Mouse (Mus musculus) limb, embryonic 14.5 days (tissue): ENCODE measurements around the gene Scgb3a1. TPM values are rescaled to one million over a fixed set of nuclear protein-coding genes. Genes with fewer than 3 reads are reported as not detected.

Source experiments
- ATAC-seq: fragments of 200-750 bp; cut with Nextera tagmentation; 2 replicates; pipeline ENCODE4 v1.8.0; 2017; ENCODE audit warnings: low read depth, moderate number of reproducible peaks, moderate TSS enrichment; ENCODE audit not compliant: low FRiP score
- DNase-seq: peaks from one replicate; pipeline ENCODE4 v3.0.0-alpha.2; 2015; ENCODE audit warnings: low spot score
- H3K27ac ChIP-seq: fragments of 300-500 bp; sonication (generic); replicated peaks from 2 replicates; pipeline ENCODE4 v1.5.1; 2014; ENCODE audit warnings: low read depth, mild to moderate bottlenecking, low read length, moderate library complexity, mixed read lengths
- H3K27me3 ChIP-seq: fragments of 300-500 bp; sonication (generic); 2 replicates; pipeline ENCODE4 v1.6.1; 2014; ENCODE audit warnings: low read length, mixed read lengths; ENCODE audit not compliant: control insufficient read depth, insufficient read depth
- H3K36me3 ChIP-seq: fragments of 300-500 bp; sonication (generic); 2 replicates; pipeline ENCODE4 v1.6.1; 2014; ENCODE audit warnings: mild to moderate bottlenecking, low read length, moderate library complexity, mixed read lengths; ENCODE audit not compliant: control insufficient read depth, insufficient read depth
- H3K4me1 ChIP-seq: fragments of 300-500 bp; sonication (generic); 2 replicates; pipeline ENCODE4 v1.6.1; 2014; ENCODE audit warnings: antibody characterized with exemption, low read length, mixed read lengths; ENCODE audit not compliant: control insufficient read depth, insufficient read depth
- H3K4me2 ChIP-seq: fragments of 300-500 bp; sonication (generic); replicated peaks from 2 replicates; pipeline ENCODE4 v1.6.1; 2014; ENCODE audit warnings: low read depth, mild to moderate bottlenecking, low read length, moderate library complexity; ENCODE audit not compliant: severe bottlenecking
- H3K4me3 ChIP-seq: fragments of 300-500 bp; sonication (generic); replicated peaks from 2 replicates; pipeline ENCODE4 v1.5.1; 2014; ENCODE audit warnings: low read length
- H3K9ac ChIP-seq: fragments of 300-500 bp; sonication (generic); 2 replicates; pipeline ENCODE4 v1.6.1; 2014; ENCODE audit warnings: mild to moderate bottlenecking, low read depth, low read length, moderate library complexity; ENCODE audit not compliant: severe bottlenecking
- H3K9me3 ChIP-seq: fragments of 300-500 bp; sonication (generic); 2 replicates; pipeline ENCODE4 v1.6.1; 2016; ENCODE audit warnings: low read length; ENCODE audit not compliant: control insufficient read depth
- POLR2A ChIP-seq: fragments of 200-500 bp; IDR thresholded peaks from 2 replicates; pipeline ENCODE4 v1.8.0; 2012; ENCODE audit warnings: inconsistent platforms, mild to moderate bottlenecking, moderate library complexity, borderline replicate concordance; ENCODE audit not compliant: insufficient read depth, insufficient read length; ENCODE audit errors: extremely low read depth
- WGBS: fragments of 180-500 bp; shearing (Covaris S2); extraction: QIAGEN DNeasy Blood & Tissue Kit; methylation state at CpG from one replicate; pipeline ENCODE4 v1.1.7; 2014; 5-methylcytosine and 5-hydroxymethylcytosine counted together
- polyA plus RNA-seq, 2 experiments: library from polyadenylated mRNA; depleted of rRNA in 1 of 2; stranded (reverse) in 1 of 2; unstranded in 1 of 2; fragments of >200 nt; fragmentation: Nextera tagmentation in 1 of 2; extraction: Ambion mirVana in 1 of 2; gene quantifications; 2 replicates each; pipeline versions ENCODE4 v1.2.1 to v1.2.3; 2012 to 2014

Gene Scgb3a1
- polyA plus RNA-seq, 2 experiments = not detected

DNA sequence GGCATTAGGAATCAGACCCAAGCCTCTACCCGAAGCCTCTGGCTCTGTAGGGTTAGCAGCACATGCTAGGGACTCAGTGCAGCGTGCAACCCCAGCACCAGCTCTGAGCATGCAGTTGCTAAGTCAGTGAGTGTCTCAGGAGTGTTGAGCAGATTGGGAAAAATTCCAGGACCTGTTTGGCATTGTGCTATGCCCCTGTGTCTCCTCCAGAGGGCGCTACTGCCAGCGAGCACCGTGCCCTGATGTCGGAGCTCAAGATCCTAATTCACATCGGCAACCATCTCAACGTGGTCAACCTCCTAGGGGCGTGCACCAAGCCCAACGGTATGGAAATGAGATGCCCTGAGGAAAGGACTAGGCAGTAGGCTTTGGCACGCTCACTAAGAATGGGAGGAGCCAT is 27.0 kb upstream of the Scgb3a1 start:
- TF ChIP-seq POLR2A = no peak
- Histone ChIP-seq H3K4me2 (no peak overlapping the region), H3K36me3 (no peaks in the 10 kb centered on the region), H3K9ac (no peak overlapping the region), H3K9me3 (no peaks in the 10 kb centered on the region), H3K4me3 (no peak overlapping the region), H3K27me3 (peaks cover 50% of the 10 kb centered on the region), H3K4me1 (peaks cover 3% of the 10 kb centered on the region; the same call in 1 of the 2 replicates), H3K27ac (no peak overlapping the region)
- ATAC-seq (no peak), DNase-seq (no peak)
- 4% methylated on average over 11 of the region's 11 CpGs for WGBS

DNA sequence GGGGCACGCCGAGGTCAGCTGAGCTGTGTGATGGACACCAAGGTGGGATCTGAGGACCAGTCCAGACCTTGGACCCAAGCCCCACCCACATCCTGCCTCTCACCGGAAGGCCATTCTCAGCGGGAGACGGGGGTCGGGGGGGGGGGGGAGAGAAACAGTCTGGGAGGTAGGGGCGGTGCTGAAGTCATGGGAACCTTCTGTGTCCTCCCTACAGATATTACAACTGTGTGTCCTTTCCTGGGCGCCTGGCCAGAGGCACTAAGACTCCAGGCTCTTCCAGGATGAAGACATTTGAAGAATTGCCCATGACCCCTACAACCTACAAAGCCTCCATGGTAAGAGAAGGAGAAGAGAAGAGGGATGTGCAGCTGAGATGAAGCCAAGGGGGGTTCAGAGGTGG is 17.7 kb upstream of the Scgb3a1 start:
- Histone ChIP-seq H3K4me1 (0 out of 2 replicates have a peak, but pooled peaks cover 2% of the 10 kb centered on the region), H3K36me3 (no peaks in the 10 kb centered on the region), H3K4me2 (no peak overlapping the region), H3K27me3 (no peaks in the 10 kb centered on the region), H3K4me3 (no peak overlapping the region), H3K27ac (no peak overlapping the region), H3K9ac (no peak overlapping the region), H3K9me3 (no peaks in the 10 kb centered on the region)
- DNase-seq (no peak), ATAC-seq (peak; percentile 15; the same call in 1 of the 2 replicates)
- 57% methylated on average over 7 of the region's 8 CpGs for WGBS
- no peak for TF ChIP-seq POLR2A

DNA sequence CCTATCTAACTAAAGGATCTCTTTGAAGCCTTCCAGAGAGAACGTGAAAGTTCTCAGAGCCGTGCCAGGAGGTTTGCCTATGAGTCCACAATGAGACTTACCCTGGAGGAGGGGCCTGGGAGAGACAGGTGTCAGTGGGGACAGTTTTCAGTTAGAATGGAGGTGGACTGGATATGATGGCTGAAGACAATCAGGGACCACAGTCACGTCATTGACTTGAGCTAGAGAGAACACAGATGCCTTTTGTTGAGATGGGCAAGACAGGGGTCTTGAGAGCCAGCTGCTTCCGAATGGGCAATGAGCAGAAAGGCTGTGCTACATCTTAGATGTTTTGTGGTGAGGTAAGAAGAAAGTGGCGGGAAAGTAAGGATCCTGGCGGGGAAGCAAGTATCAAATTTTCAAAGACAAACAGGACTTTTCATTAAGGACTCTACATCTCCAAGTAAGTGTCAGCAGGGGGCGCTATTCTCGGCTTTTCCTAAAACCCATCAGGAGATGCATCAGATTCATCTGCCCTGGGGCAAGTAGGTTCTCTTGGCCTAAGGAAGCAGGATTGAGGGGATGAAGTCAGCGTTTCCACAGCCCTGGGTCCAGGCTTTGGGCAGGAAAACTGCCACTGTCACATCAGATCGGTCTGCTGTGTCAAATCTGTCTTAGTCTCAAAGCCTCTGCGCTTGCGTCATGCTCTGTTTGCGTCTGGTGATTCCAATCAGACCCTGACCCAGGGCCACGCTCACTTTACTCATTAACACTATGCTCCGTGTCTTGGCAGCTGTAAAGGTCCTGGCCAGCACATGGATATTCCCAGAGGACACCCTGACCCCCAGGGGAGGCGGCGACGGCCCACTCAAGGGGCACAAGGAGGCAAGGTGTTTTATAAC is 13.1 kb upstream of the Scgb3a1 start:
- 47% methylated on average over 18 of the region's 18 CpGs for WGBS
- ATAC-seq = no peak
- Histone ChIP-seq H3K27me3 (no peaks in the 10 kb centered on the region), H3K9me3 (no peaks in the 10 kb centered on the region), H3K9ac (no peak overlapping the region), H3K4me2 (no peak overlapping the region), H3K36me3 (no peaks in the 10 kb centered on the region), H3K4me3 (no peak overlapping the region), H3K4me1 (peaks cover 7% of the 10 kb centered on the region; the same call in 1 of the 2 replicates), H3K27ac (no peak overlapping the region)
- TF ChIP-seq POLR2A = no peak
- peak; percentile 43 for DNase-seq

DNA sequence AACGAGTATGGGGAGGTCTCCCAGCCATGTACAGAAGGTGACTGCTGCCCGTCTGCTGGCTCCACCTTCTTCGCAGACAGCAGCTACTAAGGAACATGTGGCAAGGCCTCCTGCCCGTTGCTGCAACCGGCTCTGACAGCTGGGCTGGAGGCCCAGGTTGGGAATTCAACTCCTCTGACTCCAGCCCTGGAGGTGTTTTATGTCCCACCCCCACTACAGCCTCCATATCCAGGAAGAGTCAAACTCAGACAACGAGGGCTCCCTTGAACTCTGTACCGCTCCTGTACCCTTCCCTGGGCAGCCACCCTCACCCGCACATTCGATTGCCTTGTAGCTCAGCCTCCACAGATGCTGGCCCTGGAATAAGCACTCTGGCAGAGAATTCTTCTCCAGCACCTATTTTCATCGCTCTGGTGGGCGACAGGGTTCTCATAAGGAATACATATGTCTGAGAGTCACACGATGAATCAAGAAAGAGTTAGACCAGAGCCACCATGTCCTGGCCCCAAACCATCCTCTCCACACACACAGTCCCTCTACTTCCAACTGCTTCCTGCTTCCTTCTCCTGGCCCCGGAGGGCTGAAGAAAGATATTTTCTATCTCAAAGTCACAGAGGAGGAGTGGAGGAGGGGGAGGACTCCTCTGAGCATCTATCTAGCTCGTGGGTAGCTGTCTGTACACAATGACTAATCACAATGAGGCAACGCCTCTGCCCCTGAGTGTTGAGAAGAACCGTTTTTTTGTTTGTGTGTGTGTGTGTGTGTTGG is 12.2 kb upstream of the Scgb3a1 start:
- WGBS = 62% methylated on average over 16 of the region's 16 CpGs
- Histone ChIP-seq H3K27me3 (no peaks in the 10 kb centered on the region), H3K36me3 (no peaks in the 10 kb centered on the region), H3K4me3 (no peak overlapping the region), H3K4me1 (peaks cover 6% of the 10 kb centered on the region; the same call in 1 of the 2 replicates), H3K27ac (no peak overlapping the region), H3K4me2 (no peak overlapping the region), H3K9me3 (no peaks in the 10 kb centered on the region), H3K9ac (no peak overlapping the region)
- no peak for TF ChIP-seq POLR2A
- ATAC-seq = no peak
- DNase-seq = no peak

DNA sequence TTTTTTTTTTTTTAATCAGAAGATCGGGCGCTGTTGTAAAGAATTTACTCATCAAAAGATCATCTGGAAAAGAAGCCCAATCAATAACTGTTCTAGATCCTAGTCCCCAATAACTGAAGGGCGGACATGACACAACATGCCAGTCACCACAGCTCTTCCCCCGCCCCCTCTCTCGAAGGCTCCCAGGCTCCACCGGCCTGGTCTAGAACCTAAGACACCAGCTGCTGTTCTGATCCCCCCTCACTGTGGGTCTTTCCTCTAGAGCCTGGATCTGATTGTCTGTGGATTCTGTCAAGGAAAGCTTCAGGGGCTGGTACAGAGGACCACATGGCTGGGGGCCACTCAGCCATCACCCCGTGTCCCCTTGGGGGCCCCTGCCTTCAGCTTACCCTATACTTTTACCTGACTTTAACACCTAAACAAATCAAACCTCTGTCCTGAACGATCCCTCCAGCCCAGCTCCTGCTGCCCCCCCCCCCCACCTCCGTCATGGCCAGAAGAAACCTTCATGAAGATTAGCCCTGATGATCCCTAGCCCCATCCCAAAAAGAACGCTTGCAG is 11.6 kb upstream of the Scgb3a1 start:
- WGBS = 85% methylated on average over 10 of the region's 10 CpGs

More for the DNA sequence above, 11.6 kb upstream of the Scgb3a1 start:
- DNase-seq = no peak
- no peak overlapping the region for H3K4me3 ChIP-seq
- H3K9me3 ChIP-seq = no peaks in the 10 kb centered on the region
- no peak overlapping the region for H3K4me2 ChIP-seq
- peaks cover 5% of the 10 kb centered on the region; the same call in 1 of the 2 replicates for H3K4me1 ChIP-seq
- no peak overlapping the region for H3K27ac ChIP-seq
- no peak for ATAC-seq
- H3K36me3 ChIP-seq = no peaks in the 10 kb centered on the region
- TF ChIP-seq POLR2A = no peak
- no peak overlapping the region for H3K9ac ChIP-seq
- H3K27me3 ChIP-seq = no peaks in the 10 kb centered on the region
